Mouse (Mus musculus): Measurements from ENCODE around the gene Mtus2.
A peak's percentile ranks its signal among the peaks of the same experiment; 100 is the strongest.

The Mtus2 gene

DNA sequence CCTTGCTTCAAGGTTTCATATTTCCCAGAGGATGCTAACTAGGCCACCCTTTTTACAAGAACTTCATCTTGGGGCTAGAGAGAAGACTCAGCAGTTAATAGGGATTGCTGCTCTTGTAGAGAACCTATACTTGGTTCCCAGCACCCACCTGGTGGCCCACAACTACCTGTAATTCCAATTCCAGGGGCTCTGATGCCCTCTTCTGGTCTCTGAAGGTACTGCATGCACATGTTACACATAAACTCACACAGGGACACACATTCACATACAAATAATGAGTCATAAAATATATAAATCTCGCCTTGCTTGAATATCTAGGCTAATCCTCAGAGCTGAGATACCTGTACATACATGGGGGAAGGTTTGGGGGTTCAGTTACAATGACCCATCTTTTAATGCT is 228.8 kb downstream of the Mtus2 start:
- no peak for DNase-seq (ENCODE audit: low read depth)

DNA sequence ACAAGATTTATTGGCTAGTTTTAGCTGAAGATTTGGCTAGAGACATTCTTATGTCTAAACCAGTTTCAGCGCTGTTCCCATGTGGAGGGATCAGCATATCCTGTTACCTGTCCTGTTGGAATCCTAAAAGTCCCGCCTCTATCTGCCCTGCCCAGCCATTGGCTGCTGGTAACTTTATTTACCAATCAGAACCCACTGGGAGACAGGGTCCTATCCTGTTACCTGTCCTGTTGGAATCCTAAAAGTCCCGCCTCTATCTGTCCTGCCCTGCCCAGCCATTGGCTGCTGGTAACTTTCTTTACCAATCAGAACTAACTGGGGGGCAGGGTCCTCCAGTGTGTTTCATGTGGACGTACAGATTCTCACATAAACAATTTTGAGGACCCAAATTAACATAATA is 234.3 kb downstream of the Mtus2 start:
- no peak for DNase-seq (ENCODE audit: low read depth)

DNA sequence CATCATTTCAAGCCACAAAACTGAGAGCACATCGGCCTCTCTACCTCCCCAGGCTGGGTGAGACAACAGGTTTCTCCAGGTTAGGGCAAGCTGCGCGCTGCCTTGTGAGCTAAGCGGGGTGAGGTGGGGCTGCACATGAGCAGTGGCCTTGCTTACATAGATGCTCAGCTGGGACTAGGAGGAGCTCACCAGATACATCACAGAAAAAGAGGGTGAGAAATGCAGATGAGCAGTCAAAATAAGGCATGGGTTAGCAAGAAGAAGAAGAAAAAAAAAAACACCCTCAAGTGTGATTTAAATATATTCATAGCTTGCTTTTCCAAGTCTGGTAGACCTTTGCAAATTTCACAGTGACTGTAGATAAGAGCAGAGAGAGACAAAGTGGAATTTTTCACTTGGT is 254.7 kb downstream of the Mtus2 start:
- DNase-seq (ENCODE audit: low read depth), result no peak

DNA sequence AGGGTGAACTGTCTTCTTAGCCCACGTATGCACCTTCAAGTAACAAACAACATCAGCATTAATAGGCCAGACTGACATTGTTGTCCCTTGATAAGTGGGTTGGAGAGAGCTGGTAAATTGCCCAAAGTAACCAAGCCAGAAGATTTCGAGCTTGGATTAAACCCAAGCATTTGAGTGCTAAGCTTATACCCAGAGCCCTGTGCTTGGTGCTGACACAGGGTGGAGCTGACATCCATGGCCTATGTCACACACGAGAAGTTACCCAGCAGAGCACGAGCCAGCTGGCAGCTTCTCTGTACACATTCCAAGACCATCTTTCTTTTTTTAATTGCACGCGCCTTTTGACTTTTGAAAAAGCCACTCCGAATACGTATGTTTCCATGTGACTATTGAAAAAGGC is 259.7 kb downstream of the Mtus2 start:
- no peak for DNase-seq (ENCODE audit: low read depth)

DNA sequence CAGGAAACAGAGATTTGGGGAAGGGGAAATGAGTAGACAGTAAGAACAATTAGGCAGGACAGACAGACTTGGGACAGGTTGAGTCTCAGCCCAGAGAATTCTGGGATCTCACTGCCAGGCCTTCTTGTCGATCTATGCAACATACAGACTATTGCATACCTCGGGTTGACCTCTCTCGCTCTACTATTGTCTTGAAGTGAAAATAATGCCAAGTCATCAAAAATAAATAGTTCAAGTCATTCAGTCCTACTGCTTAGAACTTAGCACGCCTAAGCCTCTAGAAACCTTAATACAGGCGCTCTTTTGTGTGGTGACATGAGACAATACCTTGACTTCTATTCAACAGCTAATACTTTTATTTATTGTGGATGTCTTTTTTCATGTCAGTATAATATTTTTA is 265.8 kb downstream of the Mtus2 start:
- DNase-seq (ENCODE audit: low read depth), result no peak

DNA sequence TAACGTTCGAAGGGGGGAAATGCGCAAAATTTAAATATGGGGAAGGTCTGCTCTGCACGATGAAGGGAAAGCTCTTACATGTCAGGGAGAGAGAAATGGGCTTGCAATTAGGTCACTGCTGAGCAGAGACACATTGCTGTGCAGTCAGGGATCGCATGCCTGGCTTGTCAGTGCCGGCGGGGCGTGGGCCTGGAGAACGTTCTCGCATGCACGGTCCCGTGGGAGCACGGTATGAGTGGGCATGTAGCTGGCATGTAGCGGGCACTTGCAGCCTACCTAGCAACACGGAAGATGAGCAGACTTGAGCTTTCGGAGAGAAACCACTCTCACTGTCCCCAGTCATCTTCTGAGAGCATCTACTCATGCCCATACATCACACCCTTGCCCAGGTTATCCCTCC is 266.9 kb downstream of the Mtus2 start:
- DNase-seq (ENCODE audit: low read depth), result no peak

DNA sequence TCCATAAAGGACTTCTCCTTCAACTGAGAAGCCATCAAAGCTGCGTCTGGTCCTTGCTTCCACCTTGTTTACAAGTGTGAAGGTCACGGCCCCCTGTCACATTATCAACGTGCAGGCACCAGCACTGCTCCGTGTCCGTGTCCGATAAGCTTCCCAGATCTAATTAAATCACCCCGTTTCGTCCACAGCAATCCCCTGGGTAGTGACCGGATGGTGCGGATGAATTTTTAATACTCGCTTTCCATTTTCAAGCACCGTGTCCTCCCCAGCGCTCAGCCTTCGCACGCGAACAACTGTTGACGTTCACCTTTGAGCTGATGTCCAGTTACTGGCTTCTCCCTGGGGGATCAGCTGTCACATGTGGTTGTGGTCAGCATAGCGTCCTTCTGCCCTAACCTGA is 276.6 kb downstream of the Mtus2 start:
- DNase-seq (ENCODE audit: low read depth), result no peak

DNA sequence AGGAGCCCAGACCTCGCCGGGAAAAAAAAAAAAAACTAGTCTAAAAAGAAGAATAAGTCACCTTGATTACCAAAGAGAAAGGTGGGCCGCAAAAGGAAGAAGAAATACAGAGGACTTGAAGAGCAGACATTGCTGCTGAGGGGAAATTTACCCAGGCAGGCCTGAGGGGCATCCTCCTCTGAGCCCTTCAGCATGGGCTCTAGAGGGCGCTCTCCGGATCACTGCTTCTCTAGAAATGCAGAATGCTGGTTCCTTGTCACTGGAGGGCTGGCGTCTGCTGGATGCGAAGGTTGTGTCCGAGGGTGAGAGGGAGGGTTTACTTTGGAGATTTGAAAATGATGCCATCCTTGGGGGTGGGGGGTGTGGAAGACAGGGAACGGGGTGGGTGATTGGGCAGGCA is 279.5 kb downstream of the Mtus2 start:
- no peak for DNase-seq (ENCODE audit: low read depth)

DNA sequence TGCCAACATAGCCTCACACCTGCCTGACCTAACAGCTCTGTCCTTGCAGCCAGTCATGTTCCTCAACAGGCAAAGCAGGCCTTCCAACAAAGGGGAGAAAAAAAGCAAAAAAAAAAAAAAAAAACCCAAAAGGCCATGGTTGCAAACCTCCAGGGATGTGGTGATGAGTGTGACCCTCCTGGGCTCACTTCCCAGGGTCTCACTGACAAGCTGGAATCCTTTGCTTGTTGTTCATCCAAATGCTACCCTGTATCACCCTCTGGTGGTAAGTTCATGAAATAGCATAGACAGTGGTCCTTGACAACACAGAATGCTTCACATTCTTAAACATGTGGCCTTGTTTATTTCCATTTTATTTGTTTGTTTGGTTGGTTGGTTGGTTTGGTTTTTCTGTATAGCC is 281.9 kb downstream of the Mtus2 start:
- peak; percentile 27 for DNase-seq (ENCODE audit: low read depth)

DNA sequence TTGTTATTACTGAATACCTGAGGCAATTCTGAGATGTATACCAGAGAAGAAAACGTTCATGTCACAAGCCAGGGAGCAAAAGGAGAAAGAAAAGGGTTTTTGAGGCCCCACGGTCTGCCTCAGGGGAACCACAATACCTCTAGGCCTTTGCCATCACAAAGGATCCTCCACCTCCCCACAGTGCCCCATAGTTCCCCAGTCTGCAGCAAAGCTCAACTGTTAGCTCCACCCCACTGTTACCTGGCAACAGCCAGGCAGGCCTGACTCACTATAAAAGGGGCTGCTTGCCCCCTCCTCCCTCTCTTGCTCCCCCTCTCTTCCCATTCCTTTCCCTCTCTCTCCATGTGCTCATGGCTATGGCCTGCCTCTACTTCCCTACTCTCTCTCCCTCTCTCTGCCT is 282.6 kb downstream of the Mtus2 start:
- no peak for DNase-seq (ENCODE audit: low read depth)

DNA sequence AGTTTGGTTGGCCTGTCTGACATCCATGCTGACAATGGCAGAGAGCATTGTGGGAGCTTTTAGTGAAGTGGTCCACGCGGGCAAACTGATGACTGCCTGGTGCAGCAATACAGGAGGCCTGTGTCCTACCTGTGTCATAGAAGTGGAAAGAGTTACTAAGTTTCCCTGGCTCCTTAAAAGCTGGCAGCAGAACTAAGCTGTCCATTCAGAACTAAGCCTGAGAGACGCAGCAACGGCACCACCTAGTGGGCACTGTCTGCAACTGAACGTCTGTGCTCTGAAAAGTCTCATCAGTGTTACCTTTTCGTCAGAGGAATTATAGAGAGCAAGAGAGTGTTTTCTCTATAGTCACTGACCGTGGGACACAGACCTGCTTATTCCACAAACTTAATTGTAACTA is 284.8 kb downstream of the Mtus2 start:
- DNase-seq (ENCODE audit: low read depth), result peak; percentile 57

DNA sequence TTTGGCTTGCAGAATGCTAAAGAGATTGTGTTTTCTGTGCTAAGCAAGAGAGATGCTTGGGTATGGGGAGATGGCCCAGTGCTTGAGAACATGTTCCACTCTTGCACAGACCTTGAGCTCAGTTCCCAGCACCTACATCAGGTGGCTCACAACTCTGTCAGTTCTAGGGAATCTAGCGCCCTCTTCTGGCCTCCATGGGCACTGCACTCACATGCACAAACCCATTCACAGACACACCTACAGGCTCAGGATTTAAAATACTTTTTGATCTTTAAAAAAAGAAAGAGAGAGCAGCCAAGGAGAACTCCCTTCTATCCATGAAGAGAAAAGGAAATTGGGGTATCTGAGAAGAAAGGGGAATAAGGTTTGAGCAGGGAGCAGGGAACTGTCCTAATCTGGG is 287.4 kb downstream of the Mtus2 start:
- no peak for DNase-seq (ENCODE audit: low read depth)

DNA sequence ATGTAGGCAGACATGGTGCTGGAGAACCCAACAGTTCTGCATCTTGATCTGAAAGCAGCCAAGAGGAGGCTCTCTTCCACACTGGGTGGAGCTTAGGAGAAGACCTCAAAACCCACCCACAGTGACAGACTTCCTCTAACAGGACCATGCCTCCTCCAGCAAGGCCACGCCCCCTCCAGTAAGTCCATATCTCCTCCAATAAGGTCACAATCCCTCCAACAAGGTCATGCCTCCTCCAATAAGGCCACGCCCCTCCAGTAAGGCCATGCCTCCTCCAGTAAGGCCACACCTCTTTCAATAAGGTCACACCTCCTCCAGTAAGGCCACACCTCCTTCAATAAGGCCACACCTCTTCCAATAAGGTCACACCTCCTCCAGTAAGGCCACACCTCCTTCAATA is 288.3 kb downstream of the Mtus2 start:
- DNase-seq (ENCODE audit: low read depth), result no peak

DNA sequence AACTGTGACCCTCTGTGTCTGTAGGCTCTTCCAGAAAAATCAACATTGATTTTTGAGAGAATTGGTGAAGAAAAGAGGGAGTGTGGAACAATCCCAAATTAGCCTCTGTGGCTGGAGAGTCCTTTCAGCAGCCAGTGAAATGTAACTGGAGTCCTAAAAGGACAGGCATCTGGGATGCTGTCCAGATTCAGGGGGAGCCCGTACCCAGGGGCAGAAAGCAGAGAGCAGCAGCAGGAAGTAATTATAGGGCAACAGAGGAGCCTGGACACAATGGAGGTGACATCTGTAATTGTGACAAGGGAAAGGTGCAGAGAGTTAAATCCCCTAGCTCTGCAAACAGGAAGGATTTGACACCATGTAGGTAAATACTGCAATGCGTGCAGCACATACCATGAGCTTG is 291.1 kb downstream of the Mtus2 start:
- DNase-seq (ENCODE audit: low read depth), result no peak

DNA sequence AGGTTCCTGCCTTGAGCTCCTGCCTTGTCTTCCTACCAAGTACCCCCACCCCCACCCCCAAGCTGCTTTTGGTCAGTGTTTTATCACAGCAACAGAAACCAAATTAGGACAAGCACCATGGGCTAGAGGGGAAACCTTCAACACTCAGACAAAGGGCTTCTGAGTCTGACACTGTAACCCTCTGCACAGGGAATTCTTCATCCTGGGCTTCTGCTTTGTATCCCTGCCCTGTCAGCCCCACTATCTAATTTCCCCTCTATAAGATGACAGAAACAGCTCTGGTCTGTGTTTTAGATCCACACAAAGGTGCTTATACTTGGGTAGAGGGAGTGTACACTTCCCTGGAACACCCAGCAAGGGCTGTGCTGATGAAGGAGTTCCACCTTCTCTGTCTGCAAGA is 294.7 kb downstream of the Mtus2 start:
- DNase-seq (ENCODE audit: low read depth), result no peak

DNA sequence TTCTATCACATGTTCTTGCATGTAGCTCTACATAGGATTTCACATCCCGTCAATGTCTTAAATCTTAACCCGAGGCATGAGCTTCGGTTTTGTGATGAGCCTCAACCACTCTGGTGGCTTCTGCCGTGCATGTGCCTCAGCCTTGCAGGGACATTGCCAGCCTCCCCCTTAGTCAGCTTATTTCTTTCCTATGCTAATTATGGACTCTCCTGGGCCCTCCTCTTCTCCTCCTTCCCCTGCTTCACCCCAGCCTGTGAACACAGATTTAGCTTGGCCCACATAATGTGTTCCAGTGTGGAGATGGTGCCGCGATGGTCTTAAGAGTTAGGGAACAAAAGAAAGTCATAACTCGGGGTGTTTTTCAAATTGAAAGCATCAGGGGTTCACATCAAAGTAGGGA is 304.9 kb downstream of the Mtus2 start:
- DNase-seq (ENCODE audit: low read depth), result no peak

DNA sequence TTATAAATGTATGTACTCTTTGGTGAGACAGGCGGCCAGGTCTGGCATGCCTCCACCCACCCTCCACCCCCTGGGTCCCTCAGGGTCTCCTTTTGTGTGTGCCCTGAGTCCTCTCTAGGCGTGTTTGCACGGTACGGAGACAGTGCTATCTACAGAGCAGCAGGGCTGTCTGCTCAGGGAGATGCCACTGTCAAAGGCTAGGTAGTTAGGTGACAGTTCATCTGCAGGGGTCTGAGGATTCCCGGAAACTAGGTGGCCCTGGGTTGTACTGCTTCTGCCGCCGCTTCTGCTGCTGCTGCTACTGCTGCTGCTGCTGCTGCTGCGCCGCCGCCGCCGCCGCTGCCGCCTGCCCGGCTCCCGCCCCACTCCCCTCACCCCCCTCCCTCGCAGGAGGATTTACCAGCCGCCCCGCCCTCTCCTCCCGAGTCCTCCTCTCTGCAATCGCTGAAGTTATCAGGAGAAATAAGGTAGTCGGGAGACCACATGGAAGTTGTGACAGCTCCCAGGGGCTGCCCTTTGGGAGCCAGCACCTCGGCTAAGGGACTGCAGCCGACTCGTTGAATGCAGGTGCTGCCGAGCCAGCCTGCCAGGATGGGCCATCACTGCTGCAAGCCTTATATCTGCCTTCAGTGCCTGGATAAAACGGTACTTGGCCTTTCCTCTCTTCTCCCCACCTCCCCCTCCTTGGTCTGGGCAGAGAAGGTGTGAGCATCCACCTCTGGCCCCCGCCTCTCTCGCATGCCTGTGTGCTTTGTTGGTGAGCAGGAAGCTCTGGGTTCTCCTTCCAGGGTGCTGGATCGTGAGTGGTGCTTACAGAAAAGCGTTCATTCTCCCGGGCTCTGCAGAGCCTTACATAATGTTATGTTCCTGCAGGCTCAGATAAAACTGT is 307.9 kb downstream of the Mtus2 start:
- DNase-seq (ENCODE audit: low read depth), result no peak

DNA sequence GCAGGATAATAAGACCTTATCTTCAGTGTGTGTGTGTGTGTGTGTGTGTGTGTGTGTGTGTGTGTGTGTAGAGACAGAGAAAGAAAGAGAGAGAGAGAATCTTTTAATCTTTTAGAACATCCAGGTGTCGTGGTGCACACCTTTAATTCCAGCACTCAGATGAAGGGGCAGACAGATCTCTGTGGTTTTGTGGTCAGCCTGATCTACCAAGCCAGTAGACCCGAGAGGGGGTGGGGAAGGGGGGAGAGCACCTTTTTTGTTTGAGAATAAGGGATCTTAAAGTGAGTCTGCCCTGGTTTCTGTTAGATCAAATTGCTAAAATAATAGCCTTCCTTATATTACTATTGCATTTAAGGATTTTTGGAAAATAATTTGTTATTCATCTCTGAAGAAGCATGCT is 309.7 kb downstream of the Mtus2 start:
- no peak for DNase-seq (ENCODE audit: low read depth)

DNA sequence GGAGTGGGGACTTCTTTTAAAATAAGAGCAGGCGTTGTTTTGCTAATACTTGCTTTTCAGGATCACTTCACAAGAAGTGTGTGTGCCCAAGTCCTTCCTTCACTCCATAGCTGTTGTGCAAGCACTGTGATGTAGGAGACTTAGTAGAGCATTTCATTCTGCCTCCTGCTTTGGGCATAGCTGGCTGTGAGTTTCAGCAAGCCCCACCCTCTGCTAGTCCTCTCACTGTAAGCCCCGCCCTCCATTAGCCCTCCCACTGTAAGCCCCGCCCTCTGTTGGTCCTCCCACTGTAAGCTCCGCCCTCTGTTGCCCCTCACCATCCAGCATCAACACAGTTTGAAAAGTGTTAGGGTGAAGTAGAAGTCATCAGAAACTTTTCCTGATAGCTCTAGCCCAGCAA is 310.3 kb downstream of the Mtus2 start:
- DNase-seq (ENCODE audit: low read depth), result no peak

DNA sequence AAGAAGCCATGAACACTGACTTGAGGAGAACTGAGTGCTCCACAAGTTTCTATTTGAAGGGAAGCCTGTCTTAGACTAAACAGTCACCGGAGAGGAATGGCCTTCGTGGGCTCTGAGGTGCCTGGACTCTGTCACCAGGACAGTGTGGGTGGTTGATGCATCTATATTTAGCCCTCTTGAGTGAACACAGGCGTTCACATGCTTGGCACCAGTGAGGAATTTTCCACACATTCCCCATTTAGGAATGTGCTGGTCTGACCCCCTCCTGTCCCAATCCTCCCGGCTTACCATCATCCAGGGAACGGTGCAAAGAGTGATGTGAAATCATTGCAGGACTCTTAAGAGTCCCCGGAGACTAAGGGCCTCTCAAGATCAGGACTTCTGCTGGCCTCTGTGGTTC is 314.9 kb downstream of the Mtus2 start:
- no peak for DNase-seq (ENCODE audit: low read depth)

DNA sequence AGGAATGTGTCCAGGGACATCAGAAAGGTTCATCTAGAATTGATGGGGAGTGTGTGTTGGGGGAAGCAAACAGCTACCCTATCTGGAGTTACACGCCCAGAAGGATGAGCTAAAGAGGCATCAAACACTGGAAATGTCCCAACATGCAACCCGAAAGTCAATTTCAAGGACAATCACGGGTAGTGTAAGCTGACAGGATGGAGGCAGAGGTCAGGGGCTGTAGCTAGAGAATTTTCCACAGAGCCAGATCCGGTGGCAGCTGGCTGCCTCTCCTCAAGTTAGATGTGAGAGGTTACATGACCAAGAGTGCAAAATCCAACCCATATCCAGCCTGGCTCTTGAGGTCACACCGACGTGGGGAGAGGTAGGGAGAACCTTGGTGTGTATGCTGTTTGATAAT is 315.7 kb downstream of the Mtus2 start:
- DNase-seq (ENCODE audit: low read depth), result no peak

DNA sequence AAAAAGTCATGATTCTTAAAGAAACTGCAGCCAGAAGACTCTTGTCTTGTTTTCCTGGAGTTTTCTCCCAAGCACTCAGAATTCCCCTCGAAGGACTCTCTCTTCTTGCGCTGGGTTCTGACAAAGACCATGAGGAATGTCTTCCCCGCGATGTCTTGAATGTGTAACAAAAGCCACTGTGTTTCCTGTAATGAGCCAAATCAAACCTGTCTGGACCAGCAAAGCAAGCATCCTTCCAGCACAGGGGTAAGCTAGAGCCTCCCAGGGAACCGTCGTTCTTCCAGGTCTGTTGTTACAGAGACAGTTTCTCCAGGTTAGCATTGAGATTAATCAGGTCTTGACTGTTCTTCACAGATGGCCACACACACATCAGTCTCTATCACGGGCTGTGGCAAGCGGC is 321.1 kb downstream of the Mtus2 start:
- DNase-seq (ENCODE audit: low read depth), result no peak

DNA sequence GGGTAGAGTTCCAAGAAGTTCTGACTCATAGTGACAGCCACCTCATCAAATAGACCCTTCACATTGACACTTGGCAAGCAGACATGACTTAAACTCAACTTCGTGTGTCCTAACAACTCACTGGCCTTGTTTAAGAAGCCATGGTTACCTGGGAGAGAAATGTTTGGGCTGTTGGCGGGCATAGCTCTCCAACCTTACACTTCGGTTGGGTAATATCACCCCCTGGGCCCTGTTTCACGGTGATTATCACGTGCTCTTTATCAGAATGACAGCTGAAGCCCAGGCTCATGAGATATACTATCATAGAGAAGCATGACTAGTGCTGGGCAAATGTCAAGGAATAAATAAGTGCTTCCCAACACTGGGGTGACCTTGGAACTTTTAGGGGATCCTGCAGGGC is 323.2 kb downstream of the Mtus2 start:
- DNase-seq (ENCODE audit: low read depth), result no peak

DNA sequence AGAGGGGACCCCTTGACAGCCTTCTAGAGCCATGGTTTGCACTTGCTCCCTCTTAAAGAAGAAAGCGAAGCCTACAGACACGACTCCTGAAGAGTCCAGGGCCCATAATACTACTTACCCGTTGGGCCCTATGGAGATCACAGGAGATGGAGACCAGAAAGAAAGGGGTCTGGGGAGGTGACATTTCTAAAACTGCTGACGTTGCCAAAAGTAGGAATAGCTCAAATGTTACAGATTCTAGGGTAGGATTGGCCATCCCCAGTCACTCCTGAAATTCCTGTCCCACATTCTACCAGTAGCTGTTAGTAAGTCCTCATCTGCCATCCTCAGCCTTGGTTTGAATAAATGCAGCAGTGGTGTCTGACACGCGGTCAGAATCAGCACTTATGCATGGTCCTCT is 325.0 kb downstream of the Mtus2 start:
- DNase-seq (ENCODE audit: low read depth), result no peak

All from induced T-regulatory cell, adult 2 months (primary cell).